Mouse (Mus musculus): ENCODE measurements around the gene Bcas3.

Gene Bcas3

DNA sequence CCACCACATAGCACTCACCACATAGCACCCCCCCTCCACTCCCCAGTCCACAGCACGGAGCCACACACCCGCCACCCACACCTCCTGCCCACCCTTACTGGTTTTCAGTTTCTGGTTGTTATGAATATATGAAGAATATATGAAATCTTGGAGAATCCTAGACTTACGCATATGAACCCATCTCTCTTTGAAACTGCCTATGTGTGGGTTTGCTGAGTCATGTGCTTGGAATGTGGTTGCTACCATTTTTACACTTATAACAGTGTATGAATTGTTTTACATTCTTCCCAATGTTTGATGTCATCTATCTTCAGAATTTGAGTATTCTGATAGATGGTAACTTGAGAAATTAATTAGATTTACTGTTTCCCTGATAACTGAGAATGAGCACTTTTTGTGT lies 26.1 kb downstream of the Bcas3 start:
- DNase-seq (ENCODE audit: low read depth): peak; percentile 63

- no peak for DNase-seq (ENCODE audit: low read depth)
These were observed 27.1 kb downstream of the Bcas3 start for GRCm38 (mm10) chr11:85380046-85380445.

DNA sequence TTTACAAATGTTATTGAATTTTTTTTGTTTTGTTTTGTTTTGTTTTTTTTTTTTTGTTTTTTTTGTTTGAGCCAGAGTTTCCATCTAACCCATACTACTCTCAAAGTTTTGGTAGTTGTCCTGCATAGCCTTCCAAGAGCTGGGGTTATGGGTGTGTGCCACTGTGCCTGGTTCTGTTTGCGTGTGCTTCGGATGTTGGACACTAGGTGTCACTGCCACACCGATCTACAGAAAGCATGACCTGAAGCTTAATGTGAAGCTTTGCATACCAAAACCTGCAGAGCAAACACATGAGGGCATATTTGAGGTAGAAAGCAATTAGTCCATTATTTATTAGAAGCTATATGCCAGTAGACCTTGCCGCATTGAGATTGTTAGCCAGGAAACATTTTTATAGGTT lies 29.1 kb downstream of the Bcas3 start:
- DNase-seq (ENCODE audit: low read depth): peak; percentile 87

DNA sequence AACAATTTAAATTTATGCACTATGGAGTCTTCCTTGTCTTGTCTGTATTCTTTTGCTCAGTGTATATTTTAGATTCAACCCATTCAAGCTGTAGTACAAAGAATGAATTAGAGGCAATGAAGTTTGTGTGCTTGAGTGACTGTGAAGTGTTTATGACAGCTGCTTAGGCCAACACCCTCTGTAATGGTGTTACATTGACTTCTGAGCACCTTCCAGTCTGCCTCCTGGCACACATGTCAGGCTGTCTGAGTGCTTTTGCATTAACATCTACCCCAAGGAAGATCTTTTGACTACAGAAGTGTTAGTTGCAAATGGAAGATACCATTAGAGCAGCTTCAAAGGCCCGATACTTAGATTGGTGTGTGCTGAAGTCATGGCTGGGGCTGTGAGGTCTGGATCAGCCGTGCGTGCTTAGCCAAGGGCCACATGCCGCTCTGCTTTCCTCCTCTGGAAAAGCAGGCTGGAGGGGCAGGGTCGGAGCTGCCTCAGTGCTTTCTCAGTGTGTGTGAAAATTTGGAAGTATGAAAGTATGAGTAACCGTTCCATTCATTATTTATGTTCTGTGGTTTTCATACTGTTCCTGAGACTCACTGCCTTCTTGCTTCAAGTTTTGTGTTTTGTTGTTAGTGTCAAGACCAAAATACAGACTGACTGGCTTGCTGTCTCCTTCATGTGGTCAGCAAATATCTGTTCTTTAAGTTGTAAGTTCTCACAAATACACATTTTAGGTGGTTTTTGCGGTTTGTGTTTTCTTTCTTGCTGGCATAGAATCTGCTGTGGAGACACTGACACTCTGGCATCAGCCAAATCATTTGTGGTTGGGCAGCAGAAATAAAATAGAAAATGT lies 31.2 kb downstream of the Bcas3 start:
- peak; percentile 46 for DNase-seq (ENCODE audit: low read depth)

DNA sequence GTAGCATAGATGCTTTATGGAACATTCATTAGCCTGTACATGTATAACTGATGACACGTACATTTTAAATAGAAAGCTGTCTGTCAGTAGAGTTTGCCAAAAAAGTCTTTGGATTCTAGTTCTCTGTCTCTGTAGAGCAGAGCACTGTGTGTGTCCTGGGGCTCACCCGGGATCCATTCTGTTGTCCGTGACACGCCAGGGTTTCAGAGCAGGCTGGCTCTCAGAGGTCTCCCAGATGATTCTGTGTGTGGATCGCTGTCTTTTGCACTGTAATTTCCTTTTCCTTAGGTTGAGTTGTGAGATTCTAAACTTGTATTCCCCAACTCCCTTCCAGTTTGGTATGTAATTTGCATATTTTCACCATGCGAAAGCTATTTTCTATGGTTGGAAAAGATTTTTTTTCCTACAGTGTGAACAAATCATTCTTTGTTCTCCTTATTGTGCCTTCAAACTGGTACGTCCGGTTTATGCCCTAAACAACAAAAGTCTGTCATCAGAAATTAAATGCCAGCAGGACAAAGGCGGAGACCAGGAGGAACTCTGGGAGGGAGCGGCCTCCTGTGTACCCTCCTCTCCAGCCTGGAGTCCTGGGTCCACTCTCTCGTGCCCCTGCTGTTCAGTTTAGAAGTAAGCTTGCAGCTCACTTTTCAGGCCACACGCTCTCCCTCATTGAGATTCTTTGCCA lies 39.4 kb downstream of the Bcas3 start:
- no peak for DNase-seq (ENCODE audit: low read depth)

- DNase-seq (ENCODE audit: low read depth): no peak
These were observed 39.9 kb downstream of the Bcas3 start for GRCm38 (mm10) chr11:85392864-85393220.

DNA sequence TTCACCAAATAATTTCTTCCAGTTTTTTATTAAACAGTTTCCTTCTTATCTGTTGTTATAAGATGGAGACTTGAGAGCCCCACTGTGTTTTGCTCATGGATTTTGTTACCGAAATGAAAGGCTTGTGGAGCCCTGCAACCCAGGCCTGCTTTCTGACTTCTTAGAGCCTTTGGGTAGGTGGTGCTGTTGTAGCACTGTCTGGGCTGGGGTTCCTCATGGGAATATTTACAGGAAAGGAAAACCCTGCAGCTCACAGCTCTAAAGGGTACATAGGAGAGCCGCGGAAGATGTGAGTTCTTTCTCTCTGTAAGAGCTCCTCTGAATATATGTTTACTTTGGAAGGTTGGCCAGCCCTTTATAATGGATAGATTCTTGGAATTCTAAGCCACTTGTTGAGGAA lies 41.0 kb downstream of the Bcas3 start:
- DNase-seq (ENCODE audit: low read depth): no peak

DNA sequence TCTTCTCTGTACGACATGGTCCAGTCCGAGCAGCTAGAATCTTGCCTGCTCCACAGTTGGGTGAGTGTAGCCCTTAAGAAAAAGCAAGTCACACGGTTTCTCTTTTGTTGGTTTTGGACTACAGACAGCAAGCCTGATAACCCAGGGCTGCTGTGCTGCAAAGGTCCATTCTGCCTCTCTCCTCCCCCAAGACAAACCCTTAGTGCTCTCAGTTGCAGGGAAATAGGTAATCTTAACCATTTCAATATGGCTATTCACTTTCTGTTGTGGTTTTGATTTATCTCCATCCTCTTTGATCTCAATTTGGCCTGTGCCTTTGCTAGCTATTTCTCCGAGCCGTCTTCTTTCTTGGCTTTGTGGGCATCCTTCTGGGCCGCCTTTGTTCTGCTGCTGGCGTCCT lies 42.4 kb downstream of the Bcas3 start:
- DNase-seq (ENCODE audit: low read depth): no peak

- no peak for DNase-seq (ENCODE audit: low read depth)
These were observed 53.6 kb downstream of the Bcas3 start for GRCm38 (mm10) chr11:85406531-85406930.

- DNase-seq (ENCODE audit: low read depth): no peak
These were observed 54.7 kb downstream of the Bcas3 start for GRCm38 (mm10) chr11:85407700-85408099.

DNA sequence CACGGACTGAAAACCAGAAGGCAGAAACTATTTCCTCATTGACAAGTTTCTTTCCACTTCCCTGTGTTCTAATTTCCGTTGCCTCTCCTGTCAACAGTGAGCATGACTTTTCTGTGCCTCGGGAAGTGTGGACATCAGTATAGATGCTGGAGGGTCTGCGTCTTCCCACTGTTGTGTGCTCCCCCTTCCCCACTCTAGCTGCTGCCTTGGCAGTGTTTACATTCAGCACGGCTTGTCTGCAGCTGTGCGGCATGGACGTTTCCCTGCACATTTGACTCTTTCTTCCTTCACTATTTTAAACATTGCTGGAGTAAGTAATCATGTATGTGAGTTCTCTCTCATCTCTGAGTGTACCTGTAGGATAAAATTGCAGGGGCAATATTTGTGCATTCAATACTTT lies 59.4 kb downstream of the Bcas3 start:
- DNase-seq (ENCODE audit: low read depth): no peak

- DNase-seq (ENCODE audit: low read depth): no peak
These were observed 61.5 kb downstream of the Bcas3 start for GRCm38 (mm10) chr11:85414476-85414875.

- no peak for DNase-seq (ENCODE audit: low read depth)
These were observed 74.4 kb downstream of the Bcas3 start for GRCm38 (mm10) chr11:85427353-85427752.

DNA sequence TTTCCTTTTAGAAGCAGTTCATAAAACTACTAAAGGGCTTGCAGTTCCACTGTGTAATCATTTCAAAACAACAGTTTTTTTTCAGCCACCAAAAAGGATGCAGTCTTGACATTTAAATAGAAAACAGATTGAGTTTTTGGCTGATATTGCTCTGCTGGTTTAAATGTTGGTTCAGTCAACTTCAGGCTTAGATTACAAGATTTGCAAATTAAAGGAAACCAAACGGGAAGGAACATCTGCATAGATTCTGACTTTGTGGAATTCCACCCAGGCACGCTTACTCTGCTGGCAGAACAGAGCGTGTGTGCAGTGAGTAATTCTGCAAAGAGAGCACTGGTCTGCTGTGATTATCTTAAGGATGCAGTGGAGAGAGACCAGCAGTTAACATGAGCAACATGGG lies 75.3 kb downstream of the Bcas3 start:
- DNase-seq (ENCODE audit: low read depth): peak; percentile 68

DNA sequence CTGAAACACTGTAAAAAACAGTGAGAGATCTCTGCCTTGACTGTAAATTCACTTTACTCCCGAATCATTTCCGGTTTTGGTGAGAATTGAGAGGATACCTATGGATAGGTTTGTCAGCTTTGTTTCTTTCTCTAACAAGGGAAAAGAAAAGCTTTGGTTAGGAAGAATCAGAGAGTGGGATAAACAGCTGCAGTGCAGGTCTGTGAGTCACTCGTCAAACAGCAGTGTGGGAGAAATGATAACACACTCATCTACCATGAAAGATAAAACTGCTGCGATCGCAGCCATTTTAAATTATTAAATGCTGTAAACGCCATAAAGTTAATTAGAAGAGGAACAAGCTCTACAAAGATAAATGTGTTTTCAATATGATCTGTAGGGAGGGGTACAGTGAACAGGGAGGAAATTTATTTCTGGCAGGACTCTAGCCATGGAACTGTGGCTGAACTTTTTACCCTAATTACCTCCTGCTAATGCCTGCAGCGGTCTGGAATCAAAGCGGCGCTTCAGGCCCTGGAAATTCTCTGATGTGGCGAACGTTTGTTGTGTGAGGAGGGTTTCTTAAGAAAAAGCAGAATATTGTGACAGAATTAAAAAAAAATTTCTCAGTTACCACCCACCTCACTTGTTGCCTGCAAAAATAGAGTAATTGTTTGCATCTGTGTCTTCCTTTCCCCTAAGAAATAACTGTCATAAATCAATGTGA lies 77.9 kb downstream of the Bcas3 start:
- DNase-seq (ENCODE audit: low read depth): peak; percentile 3

DNA sequence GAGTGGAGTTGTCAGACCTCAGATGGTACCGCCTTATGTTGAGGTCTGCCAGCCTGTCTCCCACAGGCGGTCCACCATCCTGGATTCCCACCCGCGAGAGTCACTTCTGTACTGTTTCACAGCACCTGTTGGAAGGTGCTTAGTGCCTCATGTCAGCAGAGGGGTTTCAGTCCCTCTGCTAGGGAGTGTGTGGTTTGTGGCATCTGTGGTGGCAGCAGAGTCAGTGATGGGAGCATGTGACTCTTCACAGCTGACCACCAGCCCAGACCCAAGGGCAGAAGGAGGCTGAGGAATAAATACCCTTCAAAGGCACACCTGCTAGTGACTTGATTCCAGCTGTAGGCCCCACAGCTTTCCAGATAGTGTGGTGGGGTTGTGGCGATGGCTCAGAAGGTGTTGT lies 94.4 kb downstream of the Bcas3 start:
- DNase-seq (ENCODE audit: low read depth): no peak

- no peak for DNase-seq (ENCODE audit: low read depth)
These were observed 100.8 kb downstream of the Bcas3 start for GRCm38 (mm10) chr11:85453598-85454304.

DNA sequence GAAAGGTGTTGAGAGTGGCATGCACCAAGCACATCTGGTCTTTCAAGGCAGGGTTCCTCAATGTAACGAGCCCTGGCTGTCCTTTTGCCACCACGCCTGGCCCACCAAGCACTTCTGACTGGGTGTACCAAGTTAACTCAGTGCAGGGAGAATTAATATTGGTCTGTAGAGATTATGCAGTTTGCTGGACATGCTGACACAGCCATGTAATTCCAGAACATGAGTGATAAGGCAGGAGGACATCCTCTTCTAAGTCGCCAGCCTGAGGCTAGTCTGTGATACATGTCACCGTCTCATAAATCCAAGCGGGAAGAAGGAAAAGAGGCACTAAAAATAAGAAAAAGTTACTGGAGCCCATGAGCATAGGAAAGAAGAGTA lies 101.3 kb downstream of the Bcas3 start:
- no peak for DNase-seq (ENCODE audit: low read depth)

DNA sequence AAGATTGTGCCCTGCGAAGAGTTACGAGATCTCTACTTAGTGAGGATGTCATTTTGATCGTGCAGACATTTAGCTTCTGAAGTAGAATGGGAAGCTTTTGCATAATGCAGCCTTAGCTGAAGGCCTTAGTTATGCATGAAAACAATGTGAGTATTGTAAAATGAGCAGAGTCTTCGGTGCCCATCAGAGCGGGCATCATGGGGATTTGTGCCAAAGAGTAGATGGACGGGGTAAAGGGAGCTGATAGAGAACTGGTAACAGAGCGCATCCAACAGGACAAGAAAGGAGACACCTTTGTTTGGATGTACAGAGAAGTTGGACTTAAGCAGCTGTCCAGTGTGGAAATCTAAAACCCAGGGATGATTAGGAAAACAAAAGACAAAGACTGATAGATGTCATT lies 108.6 kb downstream of the Bcas3 start:
- DNase-seq (ENCODE audit: low read depth): no peak

- peak; percentile 66 for DNase-seq (ENCODE audit: low read depth)
These were observed 116.6 kb downstream of the Bcas3 start for GRCm38 (mm10) chr11:85469526-85469925.

GRCm38 (mm10) chr11:85470508-85470907 lies 117.5 kb downstream of the Bcas3 start:
- no peak for DNase-seq (ENCODE audit: low read depth)

GRCm38 (mm10) chr11:85474326-85474725 lies 121.4 kb downstream of the Bcas3 start:
- DNase-seq (ENCODE audit: low read depth): no peak

Data from NIH3T3 (cell line).